In the genomic region with DNA sequence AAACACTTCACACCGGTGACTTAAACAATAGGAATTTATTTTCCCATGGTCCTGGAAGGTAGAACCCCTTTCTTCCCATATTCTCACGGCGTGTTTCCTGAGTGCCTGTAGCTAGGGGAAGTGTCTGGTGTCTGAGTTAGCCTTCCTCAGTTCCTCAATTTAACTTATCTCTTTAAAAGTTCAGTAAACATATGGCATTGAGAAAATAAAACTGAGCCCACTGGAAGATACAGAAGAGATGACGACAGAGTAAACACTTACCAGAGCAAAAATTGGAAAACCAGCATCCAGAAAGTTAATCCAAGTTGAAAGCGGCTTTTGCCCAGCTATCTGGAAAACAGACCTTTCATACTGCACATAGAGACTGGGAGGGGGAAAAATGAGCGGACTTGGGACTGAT, we compare ENCODE assay signal across 8 mouse cellular contexts. TPM values are rescaled to one million over a fixed set of nuclear protein-coding genes. Genes with fewer than 3 reads are reported as not detected.
DNase-seq lines count a peak whose midpoint lies in the region; ATAC-seq and TF ChIP-seq lines count a peak whose summit lies in the region.

No protein-coding gene starts in this region.

- TF ChIP-seq CTCF in layer of hippocampus, adult 2 months (conservative IDR thresholded peaks at IDR 0.05): no peak
- no peak for TF ChIP-seq CTCF in lung, postnatal 0 days (IDR thresholded peaks at IDR 0.05)

- peak overlapping the region; percentile 93 for H3K27ac ChIP-seq in layer of hippocampus, adult 2 months
- peak overlapping the region; percentile 93 for H3K27ac ChIP-seq in lung, postnatal 0 days (ENCODE audit: low read length)

- H3K9ac ChIP-seq in lung, postnatal 0 days (replicated peaks; ENCODE audit: low read depth): peak overlapping the region; percentile 68

- TF ChIP-seq EP300 in lung, postnatal 0 days (IDR thresholded peaks at IDR 0.05): peak; percentile 48; the same call in 1 of the 2 replicates

- DNase-seq in layer of hippocampus, adult 2 months (ENCODE audit: low spot score in 2 of 2): no peak
- DNase-seq in layer of hippocampus, adult 18-20 months (ENCODE audit: low spot score in 2 of 2): no peak
- DNase-seq in c-Kit-positive CD71-positive TER-119-negative erythroid progenitor cells, embryonic 14.5 days (ENCODE audit: low read depth): peak; percentile 31
- peak; percentile 9 for DNase-seq in heart, postnatal 4 days
- DNase-seq in lung, postnatal 0 days (ENCODE audit: low spot score): peak; percentile 66
- DNase-seq in testis, postnatal 10 days (ENCODE audit: low spot score): no peak

- H3K27me3 ChIP-seq in lung, postnatal 0 days (replicated peaks; ENCODE audit: insufficient read depth, low read length): no peaks in the 10 kb centered on the region

- no peaks in the 10 kb centered on the region for H3K4me1 ChIP-seq in lung, postnatal 0 days (ENCODE audit: insufficient read depth, low read depth, low read length)

- 18% methylated on average over 6 of the region's 6 CpGs for WGBS in lung, postnatal 0 days

- H3K9me3 ChIP-seq in lung, postnatal 0 days (ENCODE audit: low read length): no peaks in the 10 kb centered on the region

- peak; percentile 21; the same call in 1 of the 2 replicates for ATAC-seq in lung, postnatal 0 days
- ATAC-seq in monocyte, adult 5-6 weeks (replicated peaks; ENCODE audit: insufficient number of reproducible peaks, low FRiP score, low TSS enrichment, poor library complexity, severe bottlenecking): no peak
- no peak for ATAC-seq in cerebellum, adult (ENCODE audit: insufficient number of reproducible peaks, low FRiP score, low TSS enrichment)

- H3K4me2 ChIP-seq in lung, postnatal 0 days (replicated peaks; ENCODE audit: low read depth, low read length): peak overlapping the region; percentile 94

- H3K36me3 ChIP-seq in lung, postnatal 0 days (ENCODE audit: insufficient read depth, low read length): no peaks in the 10 kb centered on the region

- H3K4me3 ChIP-seq in layer of hippocampus, adult 2 months: peak overlapping the region; percentile 61
- peak overlapping the region; percentile 74 for H3K4me3 ChIP-seq in lung, postnatal 0 days (ENCODE audit: low read depth, low read length)

RNA-seq across cellular contexts. Expression of a gene that starts 0.7 kb away (rescaled TPM):
- total RNA-seq in layer of hippocampus, adult 2 months (2021): 1 to 10 TPM; 1.5 to 1.7 TPM
- total RNA-seq in layer of hippocampus, adult 18-20 months (2021): 1 to 10 TPM; 1.5 to 1.9 TPM
- 1 to 10 TPM; 5.6 to 6.1 TPM for total RNA-seq in heart, postnatal 4 days (2021)
- 6.7 TPM in 2 replicates for polyA plus RNA-seq in lung, postnatal 0 days (2015; fragmentation: Nextera tagmentation; extraction: Ambion mirVana)
- total RNA-seq in monocyte, adult 5-6 weeks (2017): 2.9 to 7.0 TPM (median 5.2 TPM) in 3 replicates

RNA-seq across cellular contexts. Expression of a gene that starts 27.3 kb away (rescaled TPM):
- total RNA-seq in layer of hippocampus, adult 2 months (2021): 10 to 100 TPM in 1 of 2 experiments, 1 to 10 TPM in 1; 9.4 to 12.6 TPM
- 10 to 100 TPM; 10.1 to 11.8 TPM for total RNA-seq in layer of hippocampus, adult 18-20 months (2021)
- 1 to 10 TPM; 7.8 to 8.5 TPM for total RNA-seq in heart, postnatal 4 days (2021)
- 12.6 and 13.1 TPM in 2 replicates for polyA plus RNA-seq in lung, postnatal 0 days (2015; fragmentation: Nextera tagmentation; extraction: Ambion mirVana)
- total RNA-seq in monocyte, adult 5-6 weeks (2017): 6.7 to 14.7 TPM (median 12.3 TPM) in 3 replicates

Comparison
In these comparisons a context has a peak if more than half of its experiments do, and no peak if none do; other contexts are left out.
1. DNase-seq: peak in c-Kit-positive CD71-positive TER-119-negative erythroid progenitor cells, embryonic 14.5 days (single experiment), heart, postnatal 4 days (single experiment) and lung, postnatal 0 days (single experiment); none in layer of hippocampus, adult 2 months (0 of 2), layer of hippocampus, adult 18-20 months (0 of 2) and testis, postnatal 10 days (single experiment).